Mouse (Mus musculus) intestine, postnatal 0 days (tissue): Measurements from ENCODE around the gene Gm13288. TPM values are rescaled to one million over a fixed set of nuclear protein-coding genes. Genes with fewer than 3 reads are reported as not detected.
"Not testable (repeated sequence)": the region's sequence is repeated elsewhere in the genome, so short reads cannot be mapped to it uniquely, and the experiment has no call there.

ENCODE experiments used
- ATAC-seq: fragments of 200-750 bp; cut with Nextera tagmentation; 2 replicates; pipeline ENCODE4 v1.8.0; 2017; ENCODE audit warnings: mild to moderate bottlenecking, moderate TSS enrichment, moderate library complexity
- H3K27ac ChIP-seq: fragments of 300-500 bp; sonication (generic); 2 replicates; pipeline ENCODE4 v1.5.1; 2014; ENCODE audit warnings: mild to moderate bottlenecking, low read depth, low read length, moderate library complexity
- H3K27me3 ChIP-seq: fragments of 300-500 bp; sonication (generic); replicated peaks from 2 replicates; pipeline ENCODE4 v1.6.1; 2014; ENCODE audit warnings: low read length, mixed read lengths; ENCODE audit not compliant: control insufficient read depth, insufficient read depth
- H3K36me3 ChIP-seq: fragments of 300-500 bp; sonication (generic); 2 replicates; pipeline ENCODE4 v1.6.1; 2014; ENCODE audit warnings: mild to moderate bottlenecking, moderate library complexity; ENCODE audit not compliant: control insufficient read depth, insufficient read depth
- H3K4me1 ChIP-seq: fragments of 300-500 bp; sonication (generic); replicated peaks from 2 replicates; pipeline ENCODE4 v1.6.1; 2014; ENCODE audit warnings: antibody characterized with exemption, low read length, mixed read lengths; ENCODE audit not compliant: control insufficient read depth, insufficient read depth
- H3K4me2 ChIP-seq: fragments of 300-500 bp; sonication (generic); replicated peaks from 2 replicates; pipeline ENCODE4 v1.6.1; 2014; ENCODE audit warnings: low read depth, mild to moderate bottlenecking, moderate library complexity
- H3K4me3 ChIP-seq: fragments of 300-500 bp; sonication (generic); 2 replicates; pipeline ENCODE4 v1.5.1; 2014; ENCODE audit warnings: low read depth, low read length
- H3K9ac ChIP-seq: fragments of 300-500 bp; sonication (generic); 2 replicates; pipeline ENCODE4 v1.6.1; 2014; ENCODE audit warnings: mild to moderate bottlenecking, low read depth, low read length
- H3K9me3 ChIP-seq: fragments of 300-500 bp; sonication (generic); 2 replicates; pipeline ENCODE4 v1.6.1; 2016; ENCODE audit warnings: mixed run types; ENCODE audit not compliant: control insufficient read depth
- CTCF ChIP-seq: sonication (generic); IDR thresholded peaks from 2 replicates; pipeline ENCODE4 v1.5.1; 2016; ENCODE audit warnings: low read depth, mild to moderate bottlenecking, control low read depth, antibody characterized with exemption, moderate library complexity
- WGBS: fragments of 180-500 bp; shearing (Covaris S2); extraction: QIAGEN DNeasy Blood & Tissue Kit; methylation state at CpG from one replicate; pipeline ENCODE4 v1.1.7; 2014; 5-methylcytosine and 5-hydroxymethylcytosine counted together
- polyA plus RNA-seq: library from polyadenylated mRNA; unstranded; fragments of >200 nt; fragmentation: Nextera tagmentation; extraction: Ambion mirVana; gene quantifications from 2 replicates; pipeline ENCODE4 v1.2.1, GENCODE M21; 2015

Gene Gm13288
- polyA plus RNA-seq, 1 experiment from 2014 or later: not detected

GRCm38 (mm10) chr4:88805761-88806160 lies 430 bp downstream of the Gm13288 start:
- ATAC-seq, H3K27me3 ChIP-seq, H3K9ac ChIP-seq, H3K36me3 ChIP-seq, H3K27ac ChIP-seq, H3K4me1 ChIP-seq, H3K9me3 ChIP-seq, H3K4me3 ChIP-seq, H3K4me2 ChIP-seq: not testable (repeated sequence)
- WGBS: no CpG with 5 or more reads among the region's 34 CpGs
- peak; percentile 53 for TF ChIP-seq CTCF

GRCm38 (mm10) chr4:88815928-88816327 lies 10.6 kb downstream of the Gm13288 start, which contains the start of gene Ifna7:
TSS of gene Ifna7 (plus strand) at chr4:88816228.
- no peak for TF ChIP-seq CTCF
- no peak within 1 kb of the TSS for H3K27ac ChIP-seq
- no peaks in the 10 kb centered on the region for H3K27me3 ChIP-seq
- H3K4me1 ChIP-seq: no peaks in the 10 kb centered on the region
- H3K4me3 ChIP-seq: no peak within 1 kb of the TSS
- no peak within 1 kb of the TSS for H3K9ac ChIP-seq
- no peaks in the 10 kb centered on the region for H3K9me3 ChIP-seq
- 52% methylated on average over 3 of the region's 3 CpGs for WGBS
- H3K4me2 ChIP-seq: no peak within 1 kb of the TSS
- no peaks in the 10 kb centered on the region for H3K36me3 ChIP-seq
- ATAC-seq: no peak

GRCm38 (mm10) chr4:88819659-88820058 lies 14.3 kb downstream of the Gm13288 start, which contains the start of gene Ifna11:
TSS of gene Ifna11 (plus strand) at chr4:88819959.
- no peaks in the 10 kb centered on the region for H3K27me3 ChIP-seq
- H3K9me3 ChIP-seq: no peaks in the 10 kb centered on the region
- WGBS: 70% methylated on average over 1 of the region's 1 CpGs
- no peak for ATAC-seq
- no peaks in the 10 kb centered on the region for H3K4me1 ChIP-seq
- TF ChIP-seq CTCF: no peak
- no peak within 1 kb of the TSS for H3K27ac ChIP-seq
- no peak within 1 kb of the TSS for H3K4me2 ChIP-seq
- no peak within 1 kb of the TSS for H3K4me3 ChIP-seq
- H3K36me3 ChIP-seq: no peaks in the 10 kb centered on the region
- no peak within 1 kb of the TSS for H3K9ac ChIP-seq

- H3K9me3 ChIP-seq: no peaks in the 10 kb centered on the region
- no peak overlapping the region for H3K27ac ChIP-seq
- H3K4me3 ChIP-seq: no peak overlapping the region
- H3K4me2 ChIP-seq: no peak overlapping the region
- H3K36me3 ChIP-seq: no peaks in the 10 kb centered on the region
- no peak for ATAC-seq
- H3K27me3 ChIP-seq: no peaks in the 10 kb centered on the region
- H3K4me1 ChIP-seq: no peaks in the 10 kb centered on the region
- WGBS: 24% methylated on average over 4 of the region's 4 CpGs
- TF ChIP-seq CTCF: peak; percentile 62
- H3K9ac ChIP-seq: no peak overlapping the region
These were observed 17.7 kb downstream of the Gm13288 start for GRCm38 (mm10) chr4:88822995-88823394.

GRCm38 (mm10) chr4:88827116-88827515 lies 21.8 kb downstream of the Gm13288 start, which contains the start of gene Ifna6:
TSS of gene Ifna6 (plus strand) at chr4:88827416.
- not testable (repeated sequence) for H3K9me3 ChIP-seq, H3K9ac ChIP-seq, H3K4me2 ChIP-seq, H3K27ac ChIP-seq, H3K27me3 ChIP-seq, H3K4me3 ChIP-seq, H3K36me3 ChIP-seq, ATAC-seq, H3K4me1 ChIP-seq

- H3K27me3 ChIP-seq: no peaks in the 10 kb centered on the region
- no peak for ATAC-seq
These were observed 25.2 kb downstream of the Gm13288 start for GRCm38 (mm10) chr4:88830523-88830922.

GRCm38 (mm10) chr4:88835225-88835624 lies 29.9 kb downstream of the Gm13288 start, which contains the start of gene Ifna5:
TSS of gene Ifna5 (plus strand) at chr4:88835525.
- not testable (repeated sequence) for H3K9ac ChIP-seq, H3K27me3 ChIP-seq, H3K36me3 ChIP-seq, H3K4me1 ChIP-seq, H3K4me3 ChIP-seq, ATAC-seq, H3K27ac ChIP-seq, H3K9me3 ChIP-seq, H3K4me2 ChIP-seq
- WGBS: 67% methylated on average over 1 of the region's 1 CpGs

More at GRCm38 (mm10) chr4:88830523-88830922, 25.2 kb downstream of the Gm13288 start:
- Histone ChIP-seq H3K27ac (no peak overlapping the region), H3K36me3 (no peaks in the 10 kb centered on the region), H3K4me3 (no peak overlapping the region), H3K9me3 (no peaks in the 10 kb centered on the region), H3K4me1 (no peaks in the 10 kb centered on the region), H3K9ac (no peak overlapping the region), H3K4me2 (no peak overlapping the region)
- 34% methylated on average over 4 of the region's 4 CpGs for WGBS
- TF ChIP-seq CTCF: peak; percentile 58
